Mouse (Mus musculus) kidney, embryonic 15.5 days (tissue): Measurements from ENCODE around the gene Slc35d2. TPM values are rescaled to one million over a fixed set of nuclear protein-coding genes. Genes with fewer than 3 reads are reported as not detected.

ENCODE experiments used
- ATAC-seq: fragments of 200-750 bp; cut with Nextera tagmentation; replicated peaks from 2 replicates; pipeline ENCODE4 v1.8.0; 2017; ENCODE audit warnings: moderate TSS enrichment; ENCODE audit not compliant: low FRiP score
- H3K27ac ChIP-seq: fragments of 300-500 bp; sonication (generic); 2 replicates; pipeline ENCODE4 v1.5.1; 2015; ENCODE audit warnings: mild to moderate bottlenecking, inconsistent platforms
- H3K27me3 ChIP-seq: fragments of 300-500 bp; sonication (generic); 2 replicates; pipeline ENCODE4 v1.6.1; 2015; ENCODE audit warnings: inconsistent platforms
- H3K36me3 ChIP-seq: fragments of 300-500 bp; sonication (generic); 2 replicates; pipeline ENCODE4 v1.6.1; 2015; ENCODE audit warnings: inconsistent platforms
- H3K4me1 ChIP-seq: fragments of 300-500 bp; sonication (generic); 2 replicates; pipeline ENCODE4 v1.6.1; 2015; ENCODE audit warnings: inconsistent platforms
- H3K4me2 ChIP-seq: fragments of 300-500 bp; sonication (generic); 2 replicates; pipeline ENCODE4 v1.6.1; 2015; ENCODE audit warnings: moderate library complexity, mild to moderate bottlenecking, inconsistent platforms
- H3K4me3 ChIP-seq: fragments of 300-500 bp; sonication (generic); replicated peaks from 2 replicates; pipeline ENCODE4 v1.5.1; 2015; ENCODE audit warnings: mild to moderate bottlenecking, inconsistent platforms
- H3K9ac ChIP-seq: fragments of 300-500 bp; sonication (generic); 2 replicates; pipeline ENCODE4 v1.6.1; 2015; ENCODE audit warnings: mild to moderate bottlenecking, inconsistent platforms
- H3K9me3 ChIP-seq: fragments of 300-500 bp; sonication (generic); replicated peaks from 2 replicates; pipeline ENCODE4 v1.6.1; 2016; ENCODE audit warnings: inconsistent platforms
- WGBS: fragments of 180-500 bp; shearing (Covaris S2); methylation state at CpG from one replicate; pipeline ENCODE4 v1.1.7; 2015; ENCODE audit warnings: mixed read lengths; 5-methylcytosine and 5-hydroxymethylcytosine counted together
- polyA plus RNA-seq: library from polyadenylated mRNA; unstranded; fragments of >200 nt; fragmentation: Nextera tagmentation; extraction: Ambion mirVana; gene quantifications from 2 replicates; pipeline ENCODE4 v1.2.1, GENCODE M21; 2015

The Slc35d2 gene
- polyA plus RNA-seq, 1 experiment from 2014 or later: 3.9 TPM

GRCm38 (mm10) chr13:64153083-64153682 is 24.0 kb upstream of the Slc35d2 start, which contains the start of gene Zfp367:
Zfp367 (minus strand) TSS chr13:64153202.
- Histone ChIP-seq H3K4me3 (peak within 1 kb of the TSS; percentile 96), H3K9ac (peak within 1 kb of the TSS; percentile 84), H3K36me3 (no peaks in the 10 kb centered on the region), H3K27me3 (peaks cover 2% of the 10 kb centered on the region; the same call in 1 of the 2 replicates), H3K27ac (peak within 1 kb of the TSS; percentile 96), H3K4me1 (peaks cover 34% of the 10 kb centered on the region), H3K9me3 (no peaks in the 10 kb centered on the region), H3K4me2 (peak within 1 kb of the TSS; percentile 95)
- WGBS: under 1% methylated on average over 56 of the region's 56 CpGs
- ATAC-seq: peak; percentile 95

DNA sequence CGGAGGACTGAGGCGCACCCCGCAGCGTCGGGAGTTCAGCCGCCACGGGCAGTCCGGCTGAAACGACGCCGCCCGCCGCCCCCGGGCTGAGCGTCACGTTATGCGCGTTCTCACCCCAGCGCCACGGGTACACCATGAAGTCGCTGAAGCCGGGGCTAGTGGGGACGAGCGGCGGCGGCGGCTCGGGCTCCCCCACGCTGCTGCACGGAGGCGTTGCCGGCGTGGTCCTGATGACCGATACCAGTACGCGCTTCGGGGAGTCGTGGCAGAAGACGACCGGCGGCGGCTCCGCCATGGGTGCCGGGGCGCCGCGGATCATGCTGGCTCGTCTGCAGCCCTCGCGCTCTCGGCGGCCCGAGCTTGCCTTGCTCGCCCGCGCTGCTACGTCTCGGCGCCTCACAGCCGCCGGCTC is 23.5 kb upstream of the Slc35d2 start:
- Histone ChIP-seq H3K27me3 (no peaks in the 10 kb centered on the region), H3K4me3 (peak overlapping the region; percentile 96), H3K9me3 (no peaks in the 10 kb centered on the region), H3K27ac (peak overlapping the region; percentile 96), H3K4me2 (peak overlapping the region; percentile 95), H3K4me1 (peaks cover 34% of the 10 kb centered on the region), H3K9ac (peak overlapping the region; percentile 84), H3K36me3 (no peaks in the 10 kb centered on the region)
- WGBS: under 1% methylated on average over 47 of the region's 61 CpGs
- peak; percentile 16 for ATAC-seq

GRCm38 (mm10) chr13:64152241-64152669 is 23.1 kb upstream of the Slc35d2 start:
- ATAC-seq: peak; percentile 16
- Histone ChIP-seq H3K4me3 (peak overlapping the region; percentile 96), H3K27me3 (no peaks in the 10 kb centered on the region), H3K36me3 (no peaks in the 10 kb centered on the region), H3K9ac (peak overlapping the region; percentile 84), H3K4me2 (peak overlapping the region; percentile 95), H3K9me3 (no peaks in the 10 kb centered on the region), H3K4me1 (peaks cover 34% of the 10 kb centered on the region), H3K27ac (peak overlapping the region; percentile 96)
- WGBS: under 1% methylated on average over 42 of the region's 42 CpGs

DNA sequence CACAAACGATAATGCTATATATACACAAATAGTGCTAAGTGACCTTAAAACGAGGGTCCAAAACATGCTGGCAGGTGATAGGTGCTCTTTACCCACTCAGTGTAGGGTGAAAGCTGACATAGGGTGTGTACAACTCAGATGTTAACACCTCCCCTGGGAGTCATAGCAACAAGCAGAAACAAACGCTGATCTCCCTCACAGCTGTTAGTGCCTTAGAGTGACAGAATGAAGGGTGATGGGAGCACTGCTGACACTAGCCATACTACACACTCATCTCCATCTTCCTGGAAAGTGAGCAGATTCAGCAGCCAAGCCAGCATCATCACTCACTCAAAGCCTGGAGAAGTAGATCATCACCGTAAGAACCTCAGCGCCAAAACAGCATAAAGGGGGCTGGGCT is 21.0 kb upstream of the Slc35d2 start:
- no peak for ATAC-seq

DNA sequence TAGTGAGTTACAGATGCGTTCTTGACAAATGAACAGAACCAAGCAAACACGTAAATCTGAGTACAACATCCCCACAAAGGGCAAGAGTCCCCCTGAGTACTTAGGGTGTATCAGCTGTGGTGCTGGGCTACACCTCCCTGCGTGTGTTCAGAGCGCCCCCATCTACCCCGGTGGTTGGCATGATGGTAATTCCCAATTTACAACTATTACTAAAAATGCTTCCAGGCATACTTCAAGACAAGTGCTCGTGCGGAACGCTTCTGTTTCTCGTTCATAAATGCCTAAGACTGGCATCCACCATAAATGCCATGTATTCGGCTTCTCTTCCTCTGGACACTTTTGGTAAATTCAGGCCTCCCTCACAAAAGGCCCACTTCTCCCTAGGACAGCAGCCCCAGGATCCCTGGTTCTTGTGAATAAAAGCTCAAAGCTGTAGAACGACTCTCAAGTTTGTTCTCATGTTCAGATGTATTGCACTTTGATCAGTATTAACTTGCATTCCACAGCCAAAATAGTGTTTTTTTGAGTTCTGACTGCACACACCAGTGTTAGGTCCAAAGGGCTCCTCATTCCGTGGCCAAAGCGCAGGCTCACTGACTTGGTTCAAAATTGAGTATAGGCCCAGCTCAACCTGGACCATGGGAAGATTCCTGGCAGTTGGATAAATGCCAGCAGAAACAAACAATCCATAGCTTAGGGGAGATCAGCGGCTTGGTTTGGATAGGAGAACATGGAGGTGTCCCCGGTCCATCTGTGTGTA is 628 bp upstream of the Slc35d2 start:
- H3K27ac ChIP-seq: peak overlapping the region; percentile 81
- H3K27me3 ChIP-seq: no peaks in the 10 kb centered on the region
- peaks cover 13% of the 10 kb centered on the region for H3K4me1 ChIP-seq
- ATAC-seq: peak; percentile 82
- peaks cover 20% of the 10 kb centered on the region for H3K36me3 ChIP-seq
- 38% methylated on average over 15 of the region's 15 CpGs for WGBS
- H3K9me3 ChIP-seq: no peaks in the 10 kb centered on the region
- H3K9ac ChIP-seq: peak overlapping the region; percentile 69
- peak overlapping the region; percentile 87 for H3K4me2 ChIP-seq
- H3K4me3 ChIP-seq: peak overlapping the region; percentile 66

More for the DNA sequence above, 21.0 kb upstream of the Slc35d2 start:
- Histone ChIP-seq H3K27me3 (no peaks in the 10 kb centered on the region), H3K4me3 (no peak overlapping the region), H3K27ac (no peak overlapping the region), H3K36me3 (no peaks in the 10 kb centered on the region), H3K4me1 (peaks cover 28% of the 10 kb centered on the region), H3K9me3 (no peaks in the 10 kb centered on the region), H3K9ac (no peak overlapping the region), H3K4me2 (no peak overlapping the region)
- WGBS: 65% methylated on average over 5 of the region's 5 CpGs

DNA sequence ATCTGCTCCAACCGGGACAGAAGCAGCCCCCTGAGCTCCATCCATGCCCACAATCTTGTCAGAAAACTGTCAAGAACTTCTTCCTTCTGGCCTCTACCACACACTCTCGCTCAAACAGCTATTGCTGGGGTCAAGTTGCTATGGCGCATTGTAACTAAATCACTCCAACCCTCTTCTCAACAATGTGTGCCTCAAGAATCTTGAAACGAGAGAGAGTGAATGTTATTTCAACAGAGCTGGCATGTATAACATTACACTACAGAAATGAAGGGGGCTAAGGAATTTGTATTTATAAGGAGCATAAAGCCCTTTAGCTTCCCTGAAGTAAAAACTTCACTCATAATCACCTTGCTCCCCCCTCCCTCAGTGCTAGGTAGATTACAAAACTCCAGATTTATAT is 2.9 kb downstream of the Slc35d2 start:
- 0 out of 2 replicates have a peak overlapping the region, but pooled peaks have one; percentile 11 for H3K27ac ChIP-seq
- peaks cover 13% of the 10 kb centered on the region for H3K4me1 ChIP-seq
- no peak overlapping the region for H3K9ac ChIP-seq
- ATAC-seq: no peak
- 36% methylated on average over 4 of the region's 4 CpGs for WGBS
- H3K4me2 ChIP-seq: no peak overlapping the region
- H3K36me3 ChIP-seq: no peaks in the 10 kb centered on the region
- no peaks in the 10 kb centered on the region for H3K27me3 ChIP-seq
- no peaks in the 10 kb centered on the region for H3K9me3 ChIP-seq
- no peak overlapping the region for H3K4me3 ChIP-seq

GRCm38 (mm10) chr13:64124886-64125285 is 4.3 kb downstream of the Slc35d2 start:
- WGBS: 93% methylated on average over 6 of the region's 6 CpGs
- H3K27ac ChIP-seq: no peak overlapping the region
- H3K36me3 ChIP-seq: no peaks in the 10 kb centered on the region
- no peaks in the 10 kb centered on the region for H3K9me3 ChIP-seq
- no peak for ATAC-seq
- no peak overlapping the region for H3K9ac ChIP-seq
- H3K4me2 ChIP-seq: no peak overlapping the region
- no peaks in the 10 kb centered on the region for H3K27me3 ChIP-seq
- H3K4me3 ChIP-seq: no peak overlapping the region
- peaks cover 10% of the 10 kb centered on the region for H3K4me1 ChIP-seq

GRCm38 (mm10) chr13:64123491-64124188 is 5.5 kb downstream of the Slc35d2 start:
- Histone ChIP-seq H3K4me2 (no peak overlapping the region), H3K27ac (no peak overlapping the region), H3K4me1 (0 out of 2 replicates have a peak, but pooled peaks cover 2% of the 10 kb centered on the region), H3K4me3 (no peak overlapping the region), H3K36me3 (no peaks in the 10 kb centered on the region), H3K9me3 (no peaks in the 10 kb centered on the region), H3K27me3 (no peaks in the 10 kb centered on the region), H3K9ac (no peak overlapping the region)
- WGBS: 41% methylated on average over 6 of the region's 6 CpGs
- no peak for ATAC-seq

GRCm38 (mm10) chr13:64120760-64121159 is 8.4 kb downstream of the Slc35d2 start:
- H3K27ac ChIP-seq: no peak overlapping the region
- no peaks in the 10 kb centered on the region for H3K9me3 ChIP-seq
- H3K4me1 ChIP-seq: no peaks in the 10 kb centered on the region
- no peaks in the 10 kb centered on the region for H3K36me3 ChIP-seq
- ATAC-seq: no peak
- no peak overlapping the region for H3K4me3 ChIP-seq
- H3K4me2 ChIP-seq: no peak overlapping the region
- no peak overlapping the region for H3K9ac ChIP-seq
- H3K27me3 ChIP-seq: no peaks in the 10 kb centered on the region
- WGBS: 74% methylated on average over 4 of the region's 4 CpGs

GRCm38 (mm10) chr13:64117442-64117841 is 11.7 kb downstream of the Slc35d2 start:
- H3K4me1 ChIP-seq: no peaks in the 10 kb centered on the region
- no peak overlapping the region for H3K27ac ChIP-seq
- H3K4me3 ChIP-seq: no peak overlapping the region
- no peak for ATAC-seq
- H3K9me3 ChIP-seq: no peaks in the 10 kb centered on the region
- no peaks in the 10 kb centered on the region for H3K27me3 ChIP-seq
- H3K9ac ChIP-seq: no peak overlapping the region
- H3K4me2 ChIP-seq: no peak overlapping the region
- 60% methylated on average over 2 of the region's 2 CpGs for WGBS
- H3K36me3 ChIP-seq: no peaks in the 10 kb centered on the region

DNA sequence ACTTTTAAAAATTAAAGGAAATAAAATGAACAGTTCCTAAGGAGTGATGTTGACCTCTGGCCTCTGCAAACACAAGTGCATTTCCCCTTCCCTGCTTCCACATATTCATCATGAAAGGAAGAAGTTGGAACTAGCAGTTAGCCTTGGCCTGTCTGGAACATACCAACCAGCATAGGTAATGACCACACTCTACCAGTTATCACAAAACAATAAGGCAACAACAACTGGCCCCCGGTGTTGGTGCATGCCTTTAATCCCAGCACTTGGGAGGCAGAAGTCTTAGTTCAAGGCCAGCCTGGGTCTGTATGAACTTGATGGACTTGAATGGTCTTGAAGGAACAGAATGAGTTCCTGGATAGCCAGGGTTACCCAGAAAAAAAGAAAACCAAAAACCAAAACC is 18.7 kb downstream of the Slc35d2 start:
- Histone ChIP-seq H3K27ac (no peak overlapping the region), H3K27me3 (no peaks in the 10 kb centered on the region), H3K36me3 (no peaks in the 10 kb centered on the region), H3K9me3 (no peaks in the 10 kb centered on the region), H3K4me2 (no peak overlapping the region), H3K4me3 (no peak overlapping the region), H3K4me1 (peaks cover 10% of the 10 kb centered on the region), H3K9ac (no peak overlapping the region)
- no peak for ATAC-seq
- WGBS: 85% methylated on average over 1 of the region's 1 CpGs

GRCm38 (mm10) chr13:64108381-64108850 is 20.8 kb downstream of the Slc35d2 start:
- Histone ChIP-seq H3K36me3 (no peaks in the 10 kb centered on the region), H3K4me2 (0 out of 2 replicates have a peak overlapping the region, but pooled peaks have one; percentile 1), H3K9ac (no peak overlapping the region), H3K27me3 (no peaks in the 10 kb centered on the region), H3K4me1 (peaks cover 10% of the 10 kb centered on the region), H3K27ac (peak overlapping the region; percentile 15; the same call in 1 of the 2 replicates), H3K4me3 (no peak overlapping the region), H3K9me3 (no peaks in the 10 kb centered on the region)
- WGBS: 14% methylated on average over 5 of the region's 5 CpGs
- 0 out of 2 replicates have a peak, but pooled peaks have one; percentile 6 for ATAC-seq
